Mouse (Mus musculus): ENCODE measurements around the gene Peli2. TPM values are rescaled to one million over a fixed set of nuclear protein-coding genes. Genes with fewer than 3 reads are reported as not detected.
"Not testable (repeated sequence)": the region's sequence is repeated elsewhere in the genome, so short reads cannot be mapped to it uniquely, and the experiment has no call there.

Peli2 gene
- polyA plus RNA-seq (2012; rRNA removed), result 18.7 and 25.0 TPM in 2 replicates

- TF ChIP-seq CTCF (IDR thresholded peaks at IDR 0.05; ENCODE audit: insufficient read depth, low read length), result no peak
- TF ChIP-seq POLR2A (IDR thresholded peaks at IDR 0.05; ENCODE audit: borderline replicate concordance, extremely low read depth, low read depth, low read length), result 0 out of 2 replicates have a peak, but pooled peaks have one; percentile 22
- under 1% methylated on average over 104 of the region's 117 CpGs for WGBS
- peak; percentile 70 for DNase-seq
- Histone ChIP-seq H3K4me1 (ENCODE audit: control insufficient read depth, insufficient read depth, low read length) (peaks cover 2% of the 10 kb centered on the region; the same call in 1 of the 2 replicates), H3K4me3 (replicated peaks; ENCODE audit: extremely low read depth, low read depth, low read length) (peak within 1 kb of the TSS; percentile 98)
These were observed at the start of gene Peli2 for GRCm38 (mm10) chr14:48120752-48121528. Gene Peli2, plus strand, starts transcription at chr14:48120823.

DNA sequence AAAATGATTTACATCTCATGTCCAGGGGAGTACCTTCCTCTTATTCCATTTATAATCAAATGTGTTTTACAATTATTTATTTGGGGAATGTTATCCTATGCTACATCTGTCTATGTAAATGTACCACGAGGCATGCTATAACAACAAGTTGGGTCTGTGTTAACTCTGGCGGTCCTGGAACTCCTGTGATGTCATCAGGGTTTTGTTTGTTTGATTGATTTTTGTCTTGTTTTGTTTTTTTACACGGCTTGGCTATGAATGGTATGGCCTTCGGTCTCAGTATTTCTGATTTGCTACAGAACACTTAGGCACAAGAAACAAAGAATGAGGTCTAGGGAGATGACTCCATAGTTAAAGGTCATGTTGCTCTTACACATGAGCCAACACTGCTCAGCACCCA is 48.5 kb upstream of the Peli2 start:
- 83% methylated on average over 4 of the region's 4 CpGs for WGBS
- H3K4me3 ChIP-seq (replicated peaks; ENCODE audit: extremely low read depth, low read depth, low read length), result no peak overlapping the region
- TF ChIP-seq POLR2A (IDR thresholded peaks at IDR 0.05; ENCODE audit: borderline replicate concordance, extremely low read depth, low read depth, low read length) (no peak), CTCF (IDR thresholded peaks at IDR 0.05; ENCODE audit: insufficient read depth, low read length) (no peak)
- H3K4me1 ChIP-seq (ENCODE audit: control insufficient read depth, insufficient read depth, low read length), result no peaks in the 10 kb centered on the region
- no peak for DNase-seq

GRCm38 (mm10) chr14:48073247-48074161 is 47.1 kb upstream of the Peli2 start:
- Histone ChIP-seq H3K4me1 (ENCODE audit: control insufficient read depth, insufficient read depth, low read length) (no peaks in the 10 kb centered on the region), H3K4me3 (replicated peaks; ENCODE audit: extremely low read depth, low read depth, low read length) (no peak overlapping the region)
- WGBS, result 42% methylated on average over 24 of the region's 24 CpGs
- TF ChIP-seq CTCF (IDR thresholded peaks at IDR 0.05; ENCODE audit: insufficient read depth, low read length), result no peak
- no peak for TF ChIP-seq POLR2A (IDR thresholded peaks at IDR 0.05; ENCODE audit: borderline replicate concordance, extremely low read depth, low read depth, low read length)
- DNase-seq, result peak; percentile 5

DNA sequence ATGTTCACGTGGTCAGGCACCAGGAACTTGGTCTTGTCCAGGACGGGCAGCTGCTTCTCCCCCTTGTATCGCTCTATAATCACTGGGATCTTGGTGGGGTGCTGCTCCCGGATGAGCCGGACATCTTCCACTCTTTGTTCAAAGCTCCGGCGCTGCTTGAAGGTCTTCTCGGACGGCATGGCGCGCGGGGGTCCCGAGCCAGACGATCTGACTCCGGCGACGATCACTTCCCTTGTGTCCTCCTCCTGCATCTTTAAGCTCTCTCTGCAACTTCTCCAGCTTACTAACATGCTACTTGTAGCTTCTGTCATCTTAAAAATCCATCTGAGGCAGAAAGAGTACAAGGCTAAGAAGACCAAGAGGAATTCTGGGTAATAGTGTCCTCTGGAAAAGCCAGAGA is 41.0 kb upstream of the Peli2 start:
- not testable (repeated sequence) for DNase-seq; H3K4me1 ChIP-seq (ENCODE audit: control insufficient read depth, insufficient read depth, low read length); H3K4me3 ChIP-seq (replicated peaks; ENCODE audit: extremely low read depth, low read depth, low read length)
- 93% methylated on average over 17 of the region's 17 CpGs for WGBS

- Histone ChIP-seq H3K4me3 (replicated peaks; ENCODE audit: extremely low read depth, low read depth, low read length) (no peak overlapping the region), H3K4me1 (ENCODE audit: control insufficient read depth, insufficient read depth, low read length) (peaks cover 5% of the 10 kb centered on the region; the same call in 1 of the 2 replicates)
- 34% methylated on average over 14 of the region's 14 CpGs for WGBS
- no peak for TF ChIP-seq POLR2A (IDR thresholded peaks at IDR 0.05; ENCODE audit: borderline replicate concordance, extremely low read depth, low read depth, low read length)
- no peak for TF ChIP-seq CTCF (IDR thresholded peaks at IDR 0.05; ENCODE audit: insufficient read depth, low read length)
- DNase-seq, result no peak
These were observed 36.5 kb upstream of the Peli2 start for GRCm38 (mm10) chr14:48083836-48084812.

DNA sequence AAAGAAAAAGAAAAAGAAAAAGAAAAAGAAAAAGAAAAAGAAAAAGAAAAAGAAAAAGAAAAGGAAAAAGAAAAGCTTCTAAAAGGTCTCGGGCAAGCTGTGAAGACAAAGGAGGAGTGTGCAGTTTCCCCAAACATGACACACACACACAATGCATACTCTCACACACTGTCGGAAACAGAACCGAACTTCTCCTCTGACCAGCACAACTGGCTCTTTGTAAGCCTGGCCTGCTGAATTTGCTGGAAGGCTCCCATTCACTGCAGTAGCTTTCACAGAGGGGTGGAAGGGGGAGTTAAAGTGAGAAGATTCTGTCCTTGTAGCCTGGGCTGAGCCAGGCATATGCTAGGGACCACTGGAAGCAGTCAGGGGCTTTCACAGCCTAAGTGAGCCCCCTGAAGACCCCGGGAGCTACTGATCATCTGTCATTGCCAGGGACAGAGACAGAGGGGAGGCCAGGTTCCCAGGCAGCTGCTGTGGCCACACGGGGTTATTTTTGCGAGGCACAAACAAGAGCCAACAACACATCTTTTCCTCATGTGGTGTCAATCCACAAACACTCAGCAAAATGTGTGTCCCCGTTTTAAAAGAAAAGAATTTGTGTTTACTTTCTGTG is 33.8 kb upstream of the Peli2 start:
- WGBS, result 48% methylated on average over 7 of the region's 7 CpGs
- H3K4me3 ChIP-seq (replicated peaks; ENCODE audit: extremely low read depth, low read depth, low read length), result no peak overlapping the region
- TF ChIP-seq POLR2A (IDR thresholded peaks at IDR 0.05; ENCODE audit: borderline replicate concordance, extremely low read depth, low read depth, low read length), result no peak
- TF ChIP-seq CTCF (IDR thresholded peaks at IDR 0.05; ENCODE audit: insufficient read depth, low read length), result no peak
- DNase-seq, result no peak
- H3K4me1 ChIP-seq (ENCODE audit: control insufficient read depth, insufficient read depth, low read length), result peaks cover 5% of the 10 kb centered on the region

DNA sequence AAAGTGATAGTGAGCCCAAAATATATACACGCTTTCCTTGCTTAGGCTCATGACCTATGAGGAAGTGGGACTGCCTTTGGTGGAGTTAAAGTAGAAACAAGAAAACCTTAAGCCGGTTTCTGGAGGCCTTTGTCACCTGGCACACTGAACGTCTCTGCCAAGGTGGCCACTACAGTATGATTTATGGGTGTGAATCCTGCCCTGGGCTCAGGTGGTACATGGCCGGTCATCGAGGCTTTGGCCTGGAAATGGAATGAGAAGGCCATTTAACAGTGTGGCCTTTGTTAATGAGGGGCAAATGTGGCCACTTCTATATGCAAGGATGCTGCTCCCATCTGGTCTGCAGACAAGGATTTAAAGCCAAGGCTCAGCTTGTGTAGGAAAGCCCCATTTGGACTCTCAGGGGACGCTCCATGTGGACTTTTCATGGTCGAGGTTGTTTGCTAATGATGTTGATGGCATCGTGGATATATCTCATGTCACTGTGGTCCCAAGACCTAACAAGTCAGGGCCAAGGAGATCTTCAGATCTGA is 33.3 kb upstream of the Peli2 start:
- TF ChIP-seq POLR2A (IDR thresholded peaks at IDR 0.05; ENCODE audit: borderline replicate concordance, extremely low read depth, low read depth, low read length), result no peak
- no peak for TF ChIP-seq CTCF (IDR thresholded peaks at IDR 0.05; ENCODE audit: insufficient read depth, low read length)
- Histone ChIP-seq H3K4me3 (replicated peaks; ENCODE audit: extremely low read depth, low read depth, low read length) (no peak overlapping the region), H3K4me1 (ENCODE audit: control insufficient read depth, insufficient read depth, low read length) (peaks cover 5% of the 10 kb centered on the region)
- no peak for DNase-seq
- WGBS, result 65% methylated on average over 8 of the region's 8 CpGs

- no peak overlapping the region for H3K4me3 ChIP-seq (replicated peaks; ENCODE audit: extremely low read depth, low read depth, low read length)
- DNase-seq, result no peak
- TF ChIP-seq CTCF (IDR thresholded peaks at IDR 0.05; ENCODE audit: insufficient read depth, low read length), result no peak
- no peak for TF ChIP-seq POLR2A (IDR thresholded peaks at IDR 0.05; ENCODE audit: borderline replicate concordance, extremely low read depth, low read depth, low read length)
- WGBS, result 43% methylated on average over 4 of the region's 4 CpGs
- H3K4me1 ChIP-seq (ENCODE audit: control insufficient read depth, insufficient read depth, low read length), result no peaks in the 10 kb centered on the region; the same call in 1 of the 2 replicates
These were observed 30.2 kb upstream of the Peli2 start for GRCm38 (mm10) chr14:48090465-48090864.
